In the genomic region with DNA sequence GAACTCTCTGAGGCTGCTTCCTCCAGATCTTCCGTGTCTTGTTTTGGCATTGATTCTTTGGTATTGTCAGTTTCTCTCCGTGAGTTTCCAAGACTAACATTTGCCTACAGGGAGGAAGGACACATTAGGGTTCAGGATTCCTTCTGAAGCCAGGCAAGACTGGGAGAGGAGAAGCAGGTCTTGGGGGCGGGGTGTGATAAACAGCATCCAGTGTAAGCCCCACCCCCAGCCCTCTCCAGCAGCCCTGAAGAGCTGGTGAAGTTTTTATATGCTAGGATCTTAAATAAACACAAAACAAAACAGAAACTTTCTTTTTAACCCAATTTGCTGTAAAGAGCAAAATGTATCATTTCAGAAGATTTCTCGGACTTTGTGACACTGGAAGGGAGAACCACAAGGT, we compare ENCODE assay signal across 24 mouse cellular contexts. TPM values are rescaled to one million over a fixed set of nuclear protein-coding genes. Genes with fewer than 3 reads are reported as not detected.
DNase-seq lines count a peak whose midpoint lies in the region; ATAC-seq lines count a peak whose summit lies in the region.
"Had no signal": no experiment of that assay in that cellular context is flagged by ENCODE, and none has a peak within 500 bp of the region (broad histone marks: within the 10 kb centered on the region; RNA-seq: fewer than 3 reads in every experiment).

No protein-coding gene starts in this region.

- H3K4me1 ChIP-seq in heart, embryonic 10.5 days: peaks cover 15% of the 10 kb centered on the region; the same call in 1 of the 2 replicates
- peaks cover 5% of the 10 kb centered on the region; the same call in 1 of the 2 replicates for H3K4me1 ChIP-seq in limb, embryonic 15.5 days
- H3K4me1 ChIP-seq: neural tube, embryonic 12.5 days had no signal

- intact Hi-C loops in heart, postnatal 25 days (cut with DNase I): no loop called here

- no peak overlapping the region for H3K4me2 ChIP-seq in limb, embryonic 15.5 days
- H3K4me2 ChIP-seq: midbrain, embryonic 11.5 days; neural tube, embryonic 12.5 days had no signal

- no peaks in the 10 kb centered on the region for H3K9me3 ChIP-seq in heart, embryonic 10.5 days
- no peaks in the 10 kb centered on the region for H3K9me3 ChIP-seq in limb, embryonic 15.5 days
- H3K9me3 ChIP-seq: neural tube, embryonic 12.5 days had no signal

- H3K27ac ChIP-seq in heart, embryonic 10.5 days: 0 out of 2 replicates have a peak overlapping the region, but pooled peaks have one; percentile 7
- H3K27ac ChIP-seq in limb, embryonic 15.5 days: 0 out of 2 replicates have a peak overlapping the region, but pooled peaks have one; percentile 22
- H3K27ac ChIP-seq: macrophage; neural tube, embryonic 12.5 days had no signal

- no peak overlapping the region for H3K4me3 ChIP-seq in heart, embryonic 10.5 days
- no peak overlapping the region for H3K4me3 ChIP-seq in limb, embryonic 15.5 days
- H3K4me3 ChIP-seq: neural tube, embryonic 12.5 days had no signal

- H3K36me3 ChIP-seq in heart, embryonic 10.5 days: no peaks in the 10 kb centered on the region
- no peaks in the 10 kb centered on the region for H3K36me3 ChIP-seq in limb, embryonic 15.5 days
- H3K36me3 ChIP-seq: neural tube, embryonic 12.5 days had no signal

- ATAC-seq in limb, embryonic 15.5 days (ENCODE audit: insufficient number of reproducible peaks, low FRiP score, low TSS enrichment, low read depth): no peak
- ATAC-seq: forebrain, postnatal 0 days; inflammation-experienced regulatory T-cells, adult 6 months; Patski had no signal

- 36% methylated on average over 4 of the region's 4 CpGs for WGBS in heart, embryonic 10.5 days
- 30% methylated on average over 4 of the region's 4 CpGs for WGBS in limb, embryonic 15.5 days

- H3K9ac ChIP-seq in limb, embryonic 15.5 days: no peak overlapping the region
- H3K9ac ChIP-seq: forebrain, postnatal 0 days; neural tube, embryonic 12.5 days had no signal

- H3K27me3 ChIP-seq in heart, embryonic 10.5 days (ENCODE audit: insufficient read depth, poor library complexity, severe bottlenecking): no peaks in the 10 kb centered on the region
- no peaks in the 10 kb centered on the region for H3K27me3 ChIP-seq in limb, embryonic 15.5 days
- H3K27me3 ChIP-seq: neural tube, embryonic 12.5 days; Patski had no signal

- no peak for DNase-seq in heart, embryonic 10.5 days (ENCODE audit: low spot score)
- DNase-seq in heart, postnatal 25 days (ENCODE audit: low spot score): no peak
- DNase-seq in testis, postnatal 10 days (ENCODE audit: low spot score): peak; percentile 56
- no peak for DNase-seq in testis, postnatal 14 days (ENCODE audit: low spot score)
- DNase-seq in cerebellum, postnatal 4 days (ENCODE audit: low spot score in 2 of 2): no peak
- no peak for DNase-seq in thymus, postnatal 4 days
- DNase-seq: B cell, adult 2 months; cerebellum, adult 9-11 months; forebrain, postnatal 0 days; thymus, postnatal 36 days had no signal

RNA-seq across cellular contexts. Expression of gene Tekt3, which starts 28.8 kb away (rescaled TPM):
- not detected in 2 replicates for polyA plus RNA-seq in heart, embryonic 10.5 days (2016; fragmentation: Nextera tagmentation; extraction: Ambion mirVana)
- not detected for total RNA-seq in heart, postnatal 25 days (2021)
- polyA plus RNA-seq in limb, embryonic 15.5 days (2015; fragmentation: Nextera tagmentation; extraction: Ambion mirVana): 0.16 and 0.22 TPM in 2 replicates
- total RNA-seq: gastrocnemius, adult 8-10 months; heart, adult 18-20 months; liver, adult 2 months; monocyte, adult 5-6 weeks had no signal
- polyA plus RNA-seq: embryonic facial prominence, embryonic 11.5 days; heart, embryonic 16.5 days; inflammation-experienced regulatory T-cells, adult 6 months; kidney, embryonic 14.5 days; liver, adult 2 months; macrophage; midbrain, embryonic 11.5 days; neural tube, embryonic 12.5 days; Patski; stomach, embryonic 14.5 days had no signal

RNA-seq across cellular contexts. Expression of gene Pmp22, which starts 38.6 kb away (rescaled TPM):
- 98.2 and 147 TPM in 2 replicates for polyA plus RNA-seq in heart, embryonic 10.5 days (2016; fragmentation: Nextera tagmentation; extraction: Ambion mirVana)
- total RNA-seq in heart, postnatal 25 days (2021): 10 to 100 TPM; 55.9 to 63.6 TPM
- 307 and 381 TPM in 2 replicates for polyA plus RNA-seq in limb, embryonic 15.5 days (2015; fragmentation: Nextera tagmentation; extraction: Ambion mirVana)
- total RNA-seq: monocyte, adult 5-6 weeks had no signal
- polyA plus RNA-seq: inflammation-experienced regulatory T-cells, adult 6 months had no signal
